Mouse (Mus musculus): ENCODE results near the gene Slc2a2.

- TF ChIP-seq CTCF (IDR thresholded peaks at IDR 0.05; ENCODE audit: insufficient read depth, low read length) (no peak), POLR2A (IDR thresholded peaks at IDR 0.05; ENCODE audit: borderline replicate concordance, extremely low read depth, low read depth, low read length) (no peak)
Measured at GRCm38 (mm10) chr3:28696162-28696561, 1.5 kb upstream of the Slc2a2 start.
